Mouse (Mus musculus) bone marrow, adult 2 months (tissue): Measurements from ENCODE around the gene Orc2. TPM values are rescaled to one million over a fixed set of nuclear protein-coding genes. Genes with fewer than 3 reads are reported as not detected.

Source experiments
- H3K27ac ChIP-seq: fragments of 200-500 bp; 2 replicates; pipeline ENCODE4 v1.5.1; 2012; ENCODE audit warnings: low read depth, mild to moderate bottlenecking, control low read depth, inconsistent platforms, low read length; ENCODE audit not compliant: control insufficient read depth, poor library complexity, insufficient read depth
- H3K4me1 ChIP-seq: fragments of 200-500 bp; 2 replicates; pipeline ENCODE4 v1.6.1; 2011; ENCODE audit warnings: low read length; ENCODE audit not compliant: control insufficient read depth, insufficient read depth
- H3K4me3 ChIP-seq: fragments of 200-500 bp; replicated peaks from 2 replicates; pipeline ENCODE3; 2011; ENCODE audit warnings: mild to moderate bottlenecking, low read depth, low read length, control low read depth; ENCODE audit not compliant: control insufficient read depth
- CTCF ChIP-seq: fragments of 200-500 bp; IDR thresholded peaks from 2 replicates; pipeline ENCODE4 v1.5.1; 2011; ENCODE audit warnings: low read length, control low read depth; ENCODE audit not compliant: control insufficient read depth, insufficient read depth
- POLR2A ChIP-seq: fragments of 200-500 bp; IDR thresholded peaks from 2 replicates; pipeline ENCODE4 v1.6.1; 2011; ENCODE audit warnings: low read depth, mild to moderate bottlenecking, control low read depth, low read length, borderline replicate concordance; ENCODE audit not compliant: control insufficient read depth
- WGBS: fragments of 180-500 bp; shearing (Covaris S2); methylation state at CpG from one replicate; pipeline ENCODE4 v1.1.7; 2018; 5-methylcytosine and 5-hydroxymethylcytosine counted together
- polyA plus RNA-seq: library from polyadenylated mRNA; stranded (reverse); fragments of >200 nt; gene quantifications from 2 replicates; pipeline ENCODE4 v1.2.4, GENCODE M21; 2011; ENCODE audit warnings: low replicate concordance; ENCODE audit not compliant: missing spikeins, insufficient read depth, insufficient read length

Gene Orc2
- 22.4 and 22.6 TPM in 2 replicates for polyA plus RNA-seq

DNA sequence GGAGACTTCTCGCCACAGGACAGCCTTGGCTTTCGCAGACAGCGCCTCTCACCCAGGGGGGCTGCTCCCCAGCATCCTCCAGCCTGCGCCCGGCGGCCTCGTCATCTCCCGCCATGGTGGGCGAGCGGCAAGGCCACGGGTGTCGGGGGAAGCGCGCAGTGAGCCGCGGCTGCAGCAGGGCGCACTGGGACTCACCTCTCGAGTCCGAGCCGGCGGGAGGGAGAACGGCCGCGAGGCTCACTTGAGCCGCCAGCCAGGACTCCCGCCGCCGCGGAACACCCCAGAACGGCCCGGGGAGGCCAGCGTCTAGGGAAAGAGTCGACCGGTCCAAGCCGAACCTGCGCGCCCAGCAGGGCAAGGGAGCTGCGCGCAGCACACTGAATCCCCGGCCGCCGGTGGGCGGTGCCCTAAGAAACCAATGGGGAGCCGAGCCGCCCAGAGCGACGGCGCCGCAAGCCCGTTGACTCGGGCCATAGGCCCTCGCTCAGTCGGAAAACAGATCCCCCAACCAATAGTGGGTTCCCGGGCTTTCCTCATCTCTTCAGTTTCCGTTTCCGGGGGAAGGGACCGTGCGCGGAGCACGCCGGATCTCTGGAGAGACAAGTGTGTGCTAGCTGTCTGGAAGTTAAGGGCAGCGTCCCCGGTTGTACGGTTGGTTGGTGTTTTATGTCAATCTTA is at the start of gene Orc2:
Orc2 (minus strand) TSS at position 533 of the 678 bp plus-strand sequence.
- TF ChIP-seq CTCF = no peak
- peak; percentile 79; the same call in 1 of the 2 replicates for TF ChIP-seq POLR2A
- peak within 1 kb of the TSS; percentile 93 for H3K4me3 ChIP-seq
- WGBS = under 1% methylated on average over 64 of the region's 64 CpGs
- H3K27ac ChIP-seq = peak within 1 kb of the TSS; percentile 81
- H3K4me1 ChIP-seq = no peaks in the 10 kb centered on the region

DNA sequence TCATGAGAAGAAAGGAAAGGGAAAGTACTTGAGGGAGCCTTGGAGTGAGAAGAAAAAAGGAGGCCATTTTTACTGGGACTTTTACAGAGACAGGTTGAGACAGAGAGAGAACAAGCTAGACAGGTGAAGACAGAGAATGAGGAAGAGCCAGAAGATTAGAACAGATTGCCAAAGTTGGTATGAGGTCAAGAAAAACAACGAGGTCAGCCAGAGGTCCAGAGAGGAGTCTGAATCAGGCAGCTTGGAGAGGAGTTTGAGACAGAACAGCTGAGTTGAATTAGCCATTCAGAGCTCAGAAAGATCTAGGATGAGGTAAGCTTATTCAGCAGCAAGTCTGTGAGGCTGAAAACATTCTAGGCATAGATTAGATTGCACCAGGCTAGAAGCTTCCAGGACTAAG is 36.5 kb upstream of the Orc2 start:
- Histone ChIP-seq H3K4me3 (no peak overlapping the region), H3K27ac (no peak overlapping the region), H3K4me1 (no peaks in the 10 kb centered on the region)
- TF ChIP-seq POLR2A (no peak), CTCF (no peak)
- WGBS = 56% methylated on average over 1 of the region's 1 CpGs

DNA sequence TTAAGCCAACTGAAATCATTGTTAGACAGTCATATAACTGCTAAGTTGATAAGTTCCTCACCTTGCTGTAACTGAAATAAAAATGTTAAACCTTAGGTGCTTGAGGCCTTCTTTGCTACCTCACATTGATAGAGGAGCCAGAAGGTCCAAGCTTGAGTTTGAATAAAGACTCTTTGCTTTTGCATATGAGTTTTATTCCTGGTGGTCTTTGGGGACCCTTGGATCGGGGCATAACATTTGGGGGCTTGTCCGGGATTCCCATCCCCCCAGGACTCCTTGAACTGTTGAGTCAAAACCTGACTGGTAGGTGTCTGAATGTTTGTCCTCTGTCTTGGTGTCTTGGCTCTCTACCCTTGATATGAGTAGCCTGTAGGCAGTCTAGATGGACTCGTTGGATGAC is 2.3 kb upstream of the Orc2 start:
- H3K4me1 ChIP-seq = no peaks in the 10 kb centered on the region
- no peak for TF ChIP-seq POLR2A
- TF ChIP-seq CTCF = no peak
- H3K4me3 ChIP-seq = no peak overlapping the region
- 83% methylated on average over 3 of the region's 3 CpGs for WGBS
- no peak overlapping the region for H3K27ac ChIP-seq

DNA sequence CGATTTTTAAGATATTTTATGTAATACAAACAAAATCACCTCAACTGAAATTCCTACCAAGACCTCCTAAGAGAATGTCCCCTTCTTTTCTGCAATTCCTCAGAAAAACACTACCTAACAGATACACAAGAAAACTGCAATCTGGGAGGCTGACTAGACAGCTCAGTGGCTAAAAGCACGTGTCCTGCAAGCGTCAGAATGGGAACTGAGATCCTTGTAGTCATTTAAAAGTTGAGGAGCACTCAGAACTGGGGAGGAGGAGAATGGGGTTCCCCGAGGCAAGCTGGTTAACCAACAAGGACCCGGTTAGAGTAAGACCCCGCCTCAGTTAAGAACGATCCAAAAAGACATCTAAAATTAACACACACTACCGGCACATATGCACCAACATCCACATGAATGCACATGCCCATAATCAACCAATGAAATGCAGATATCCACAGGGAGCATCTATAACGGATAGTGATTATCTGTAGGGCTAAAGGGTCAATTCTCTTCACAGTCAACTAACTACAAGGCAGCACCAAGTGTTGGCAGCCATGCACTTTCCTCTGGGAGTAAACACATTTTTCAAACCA is 1.0 kb downstream of the Orc2 start:
- 14% methylated on average over 9 of the region's 9 CpGs for WGBS
- Histone ChIP-seq H3K27ac (peak overlapping the region; percentile 81; the same call in 1 of the 2 replicates), H3K4me3 (peak overlapping the region; percentile 93), H3K4me1 (no peaks in the 10 kb centered on the region)
- TF ChIP-seq POLR2A = no peak

DNA sequence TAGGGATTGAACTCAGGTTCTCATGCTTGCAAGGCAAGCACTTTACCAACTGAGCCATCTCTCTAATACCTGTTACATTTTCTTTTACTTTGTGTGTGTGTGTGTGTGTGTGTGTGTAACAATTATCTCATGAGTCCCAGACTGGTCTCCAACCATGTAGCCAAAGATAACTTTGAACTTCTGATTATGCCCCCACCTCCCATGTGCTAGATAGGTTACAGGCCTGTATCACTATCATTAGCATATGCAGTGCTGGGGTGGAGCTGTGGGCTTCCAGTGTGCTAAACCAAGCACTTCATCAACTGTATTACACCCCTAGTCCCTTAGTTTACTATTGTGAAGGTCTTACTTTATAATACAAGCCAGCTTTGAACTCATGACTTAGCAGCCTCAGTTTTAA is 1.8 kb downstream of the Orc2 start:
- TF ChIP-seq POLR2A (no peak), CTCF (no peak)
- Histone ChIP-seq H3K4me1 (no peaks in the 10 kb centered on the region), H3K4me3 (no peak overlapping the region), H3K27ac (no peak overlapping the region)

DNA sequence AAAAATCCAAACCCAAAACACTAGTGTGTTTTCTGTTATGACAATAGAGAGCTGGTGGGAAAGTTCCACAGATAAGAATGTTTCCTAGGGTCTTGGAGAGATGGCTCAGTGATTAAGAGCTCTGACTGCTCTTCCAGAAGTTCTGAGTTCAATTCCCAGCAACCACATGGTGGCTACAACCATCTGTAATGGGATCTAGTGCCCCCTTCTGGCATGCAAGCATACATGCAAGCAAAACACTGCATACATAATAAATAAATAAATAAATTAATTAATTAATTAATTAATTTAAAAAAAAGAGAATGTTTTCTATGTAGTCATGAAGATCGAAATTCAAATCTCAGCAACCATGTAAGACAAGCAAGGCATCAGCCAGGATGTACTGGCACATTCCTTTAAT is 6.2 kb downstream of the Orc2 start:
- no peaks in the 10 kb centered on the region for H3K4me1 ChIP-seq
- 93% methylated on average over 1 of the region's 1 CpGs for WGBS

DNA sequence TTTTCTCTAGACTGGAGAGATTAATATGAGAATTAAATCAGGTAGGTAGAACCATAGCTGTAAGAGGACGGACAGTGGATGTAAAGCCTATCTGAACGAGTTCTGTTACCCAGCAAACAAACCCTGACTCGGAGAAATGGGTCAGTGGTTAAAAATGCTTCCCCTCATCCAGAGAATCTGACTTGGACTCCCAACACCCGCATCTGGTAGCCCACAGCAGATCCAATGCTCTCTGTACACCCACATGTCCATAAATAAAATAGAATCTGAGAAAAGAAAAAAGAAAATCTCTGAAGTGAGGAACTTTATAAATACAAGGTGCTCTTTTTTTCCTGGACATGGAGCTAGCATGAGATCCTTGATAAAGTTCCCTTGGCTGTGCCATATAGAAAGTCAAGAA is 7.2 kb downstream of the Orc2 start:
- Histone ChIP-seq H3K4me3 (no peak overlapping the region), H3K4me1 (no peaks in the 10 kb centered on the region), H3K27ac (no peak overlapping the region)
- 93% methylated on average over 4 of the region's 4 CpGs for WGBS
- no peak for TF ChIP-seq POLR2A
- TF ChIP-seq CTCF = no peak

More for the DNA sequence above, 6.2 kb downstream of the Orc2 start:
- TF ChIP-seq CTCF = no peak
- no peak for TF ChIP-seq POLR2A
- Histone ChIP-seq H3K4me3 (no peak overlapping the region), H3K27ac (no peak overlapping the region)

DNA sequence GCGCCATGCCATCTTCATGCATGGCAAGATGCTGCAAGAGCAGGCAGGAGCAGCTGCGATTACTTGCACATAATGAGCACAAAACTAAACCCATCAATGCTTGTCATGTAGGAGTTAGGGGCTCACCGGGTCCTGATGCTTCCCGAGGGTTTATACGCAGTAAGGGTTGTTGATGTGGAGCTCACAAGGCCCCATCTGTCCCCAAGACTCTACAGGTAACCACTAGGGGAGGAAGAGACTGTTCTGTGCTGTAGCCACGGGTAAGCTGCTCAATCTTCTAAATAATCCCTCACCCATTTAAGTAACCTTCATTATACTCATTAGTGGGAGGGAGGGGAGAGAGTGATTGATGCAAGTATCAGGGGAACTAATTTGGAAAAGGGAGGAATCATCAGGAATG is 9.3 kb downstream of the Orc2 start:
- Histone ChIP-seq H3K4me3 (no peak overlapping the region), H3K4me1 (no peaks in the 10 kb centered on the region), H3K27ac (no peak overlapping the region)
- TF ChIP-seq POLR2A (no peak), CTCF (no peak)
- WGBS = 93% methylated on average over 6 of the region's 6 CpGs
